Mouse (Mus musculus) layer of hippocampus, adult 9-10 months (tissue): ENCODE data around the gene Ssr1.
A peak's percentile ranks its signal among the peaks of the same experiment; 100 is the strongest.

Experiments
- DNase-seq: peaks from one replicate; pipeline ENCODE4 v3.0.0; 2022; ENCODE audit warnings: low spot score

Ssr1 gene

DNA sequence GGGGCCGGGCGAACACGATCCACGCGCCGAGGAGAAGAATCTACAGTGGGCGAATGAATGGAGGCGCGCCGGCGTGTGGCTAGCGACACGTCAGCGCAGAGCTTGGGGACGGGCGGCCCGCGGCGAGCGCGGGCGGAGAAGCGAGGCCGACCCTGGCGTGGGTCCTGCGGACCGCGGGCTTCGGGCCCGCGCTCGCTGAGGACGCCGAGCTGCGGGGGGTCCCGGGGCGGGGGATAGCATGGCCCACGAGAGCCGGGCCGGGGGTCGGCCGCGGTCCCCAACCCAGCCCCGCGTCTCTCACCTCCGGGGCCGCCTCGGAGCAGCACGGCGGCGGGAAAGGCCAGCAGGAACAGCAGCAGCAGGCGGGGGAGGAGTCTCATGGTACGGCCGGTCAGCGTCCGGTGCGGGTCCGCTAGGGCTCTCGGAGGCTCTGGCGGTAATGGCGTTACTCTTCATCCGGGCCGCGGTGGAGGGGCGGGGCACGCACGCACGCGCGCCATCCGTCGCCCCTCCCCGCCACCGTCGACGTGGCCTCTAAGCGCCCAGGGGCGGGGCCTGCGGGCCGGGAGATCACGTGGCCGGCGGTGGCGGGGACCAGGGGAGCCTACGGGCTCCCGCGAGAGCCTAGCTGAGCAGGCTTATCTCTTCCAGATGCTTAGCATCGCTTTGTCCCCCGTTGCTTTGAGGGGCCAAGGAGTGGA is at the start of gene Ssr1:
TSS of gene Ssr1 (minus strand) at position 514 of the 701 bp plus-strand sequence.
- DNase-seq: peak; percentile 75

DNA sequence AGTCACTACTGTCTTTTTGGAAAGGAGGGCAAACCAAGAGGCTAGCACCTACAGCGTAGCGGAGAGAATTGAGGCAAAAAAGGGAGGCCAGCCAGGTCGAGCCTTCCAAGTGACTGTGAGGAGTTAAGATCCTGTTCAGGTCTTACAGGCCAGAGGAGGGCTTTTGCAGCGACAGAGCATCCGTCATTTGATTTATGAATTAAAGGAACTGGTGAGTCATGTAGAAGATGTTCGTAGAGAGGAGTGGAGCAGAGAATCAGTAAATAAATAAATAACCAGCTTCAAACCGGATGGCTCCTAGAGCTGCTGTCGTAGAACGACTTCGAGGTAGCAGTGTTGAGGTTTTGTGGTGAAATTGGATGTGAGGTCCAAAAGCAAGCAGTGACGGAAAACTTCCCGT is 43.8 kb upstream of the Ssr1 start:
- DNase-seq: no peak

DNA sequence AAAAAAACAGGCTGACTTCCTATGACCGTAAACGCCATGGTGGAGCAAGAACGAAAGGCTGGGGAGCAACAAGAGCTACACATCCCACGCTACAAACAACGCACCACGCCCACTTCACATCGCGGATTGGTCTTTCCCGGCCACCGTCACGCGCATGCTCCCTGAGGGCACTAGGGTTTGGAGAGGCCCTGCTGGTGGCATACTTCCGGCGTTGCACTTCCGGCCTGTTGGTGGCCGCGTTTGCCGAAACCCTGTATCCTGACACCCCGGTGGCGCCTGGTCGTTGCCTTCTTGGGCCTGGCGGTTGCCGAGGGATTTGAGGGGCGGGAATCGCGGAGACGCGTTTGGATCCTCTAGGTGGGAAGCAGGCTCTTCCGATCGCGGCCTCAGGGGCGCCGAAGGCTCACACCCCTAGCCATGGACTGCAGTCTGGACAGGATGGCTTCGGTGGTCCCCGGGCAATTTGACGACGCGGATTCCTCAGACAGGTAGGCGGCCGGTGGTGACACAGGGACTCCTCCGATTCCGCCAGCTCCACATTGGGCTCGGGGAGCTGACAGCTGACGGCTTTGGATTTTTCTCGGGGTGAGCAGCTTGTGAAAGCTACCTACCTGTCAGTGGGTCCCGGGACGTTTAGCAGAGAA is 43.1 kb upstream of the Ssr1 start, which contains the start of gene Cage1:
TSS of gene Cage1 (minus strand) at position 26 of the 644 bp plus-strand sequence.
- DNase-seq: peak; percentile 91

DNA sequence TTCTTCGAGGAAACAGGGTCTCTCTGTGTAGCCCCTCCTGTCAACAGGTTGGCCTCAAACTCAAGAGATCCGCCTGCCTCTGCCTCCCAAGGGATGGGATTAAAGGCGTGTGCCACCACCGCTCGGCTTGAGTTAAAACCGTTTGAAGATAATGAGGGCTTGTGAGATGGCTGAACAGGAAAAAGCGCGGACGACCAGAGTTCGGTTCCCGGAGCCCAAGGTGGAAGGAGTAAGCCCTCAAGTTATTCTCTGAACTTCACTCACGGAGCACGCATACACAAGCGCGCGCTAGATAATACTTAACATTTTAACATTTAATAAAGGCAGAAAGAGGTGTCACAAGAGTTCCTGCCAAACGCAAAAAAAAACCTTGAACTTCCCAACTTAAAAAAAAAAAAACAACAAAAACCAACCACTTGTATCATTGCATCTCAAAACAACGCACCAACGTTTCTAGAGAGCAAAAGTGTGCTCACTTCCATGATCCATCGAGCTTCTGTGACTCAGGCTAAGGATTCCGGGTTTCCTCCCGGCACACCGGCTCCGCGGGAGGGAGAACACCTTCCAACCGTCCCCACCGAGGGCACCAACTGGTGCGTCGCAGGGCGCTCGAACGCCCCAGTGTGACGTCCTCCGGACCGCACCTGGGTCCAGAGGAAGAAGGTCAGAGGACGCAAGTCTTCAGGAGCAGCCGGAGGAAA is 42.5 kb upstream of the Ssr1 start, which contains the start of gene Riok1:
TSS of gene Riok1 (plus strand) at position 653 of the 701 bp plus-strand sequence.
- no peak for DNase-seq

DNA sequence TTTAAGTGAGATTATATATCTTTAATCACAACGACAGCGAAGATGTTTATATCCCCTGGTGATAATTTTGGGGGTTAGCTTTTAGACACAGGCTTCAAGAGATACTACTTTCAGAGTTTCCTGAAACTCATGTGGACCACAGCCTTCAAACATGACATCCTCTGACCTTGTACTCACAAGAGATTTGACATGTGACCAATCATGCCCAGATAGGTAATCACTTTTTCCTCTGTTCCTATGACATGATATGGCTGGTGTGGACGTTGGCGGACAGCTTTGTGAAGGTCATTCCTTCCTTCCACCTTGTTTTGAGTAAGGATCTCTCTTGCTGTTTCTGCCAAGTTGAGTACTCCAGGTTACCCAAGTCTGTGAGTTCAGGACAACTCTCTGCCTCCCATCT is 34.4 kb upstream of the Ssr1 start:
- DNase-seq: no peak

DNA sequence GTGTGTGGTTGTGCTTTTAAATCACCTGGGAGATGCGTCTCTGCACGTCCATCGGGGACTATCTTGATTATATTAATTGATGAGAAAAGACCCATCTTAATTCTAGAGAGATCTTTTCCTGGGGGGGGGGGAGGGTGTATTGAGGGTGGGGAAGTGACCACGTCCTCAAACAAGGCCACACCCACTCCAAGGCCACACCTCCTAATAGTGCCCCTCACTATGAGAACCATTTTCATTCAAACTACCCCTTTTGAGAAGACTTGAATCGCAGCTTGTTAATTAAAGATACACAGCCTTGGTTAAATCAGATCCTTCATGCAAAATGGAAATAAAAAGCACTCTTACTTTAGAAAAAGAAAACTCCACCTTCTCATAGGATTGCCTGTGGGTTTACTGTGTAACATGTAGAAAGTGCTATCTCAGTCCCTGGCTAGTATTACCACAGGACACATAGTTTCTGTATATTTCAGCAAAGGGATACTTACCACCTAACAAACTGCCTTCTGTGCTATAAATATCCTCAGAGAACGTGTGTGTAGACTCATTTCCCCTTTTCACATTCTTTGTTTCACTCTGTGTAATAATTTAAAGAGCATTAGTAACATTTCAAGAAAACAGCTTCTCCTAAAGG is 33.7 kb upstream of the Ssr1 start:
- no peak for DNase-seq

DNA sequence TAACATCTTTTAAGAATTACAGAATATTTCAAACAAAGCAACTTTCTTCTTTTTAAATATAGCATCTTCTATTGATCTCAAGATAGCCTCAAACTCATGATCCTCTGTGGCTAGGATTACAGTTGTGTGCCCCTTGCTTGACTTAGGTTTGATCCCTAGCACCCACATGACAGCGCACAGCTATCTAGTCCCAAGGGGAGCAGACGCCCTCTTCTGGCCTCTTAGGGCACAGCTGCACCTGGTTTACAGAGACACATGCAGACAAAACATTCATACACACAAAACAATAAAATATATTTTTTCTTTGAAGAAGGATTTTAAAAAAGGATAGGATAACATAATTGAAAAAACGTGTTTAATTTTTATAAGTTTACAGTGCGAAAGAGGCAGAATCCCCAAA is 31.9 kb upstream of the Ssr1 start:
- no peak for DNase-seq

DNA sequence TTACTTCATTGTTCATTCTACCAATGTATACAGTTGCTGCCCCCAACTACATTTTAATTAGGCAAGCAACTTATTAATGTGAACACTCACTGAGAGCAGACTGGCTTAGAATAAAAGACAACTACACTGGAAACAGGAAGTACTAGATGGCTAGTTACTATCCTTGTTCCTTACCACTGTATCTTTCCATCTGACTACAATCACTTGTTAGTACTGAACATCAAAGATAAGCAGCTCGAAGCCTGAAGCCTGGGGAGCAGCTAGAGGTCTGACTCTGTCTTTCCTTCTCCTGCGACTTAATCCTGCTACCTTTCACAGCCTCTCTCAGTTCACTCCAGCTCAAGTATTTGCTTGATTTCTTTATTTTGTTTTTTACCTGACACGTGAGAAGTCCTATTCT is 24.8 kb upstream of the Ssr1 start:
- no peak for DNase-seq

DNA sequence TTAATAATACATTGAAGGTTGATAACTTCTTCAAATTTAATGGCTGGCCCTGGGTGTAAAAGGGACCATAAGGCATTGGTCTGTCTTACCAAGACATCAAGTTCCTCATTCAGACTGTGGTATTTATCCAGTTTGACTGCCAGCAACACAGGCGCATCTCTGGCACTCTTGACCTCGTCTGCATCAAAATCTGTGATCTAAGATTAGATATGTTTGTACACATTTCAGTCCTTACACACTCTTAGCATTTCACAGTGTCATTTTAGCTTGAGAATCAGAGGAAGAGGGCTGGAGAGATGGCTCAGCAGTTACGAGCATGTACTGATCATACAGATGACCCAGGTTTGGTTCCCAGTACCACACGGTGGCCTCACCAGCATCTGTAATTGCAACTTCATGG is 21.6 kb upstream of the Ssr1 start:
- DNase-seq: no peak

DNA sequence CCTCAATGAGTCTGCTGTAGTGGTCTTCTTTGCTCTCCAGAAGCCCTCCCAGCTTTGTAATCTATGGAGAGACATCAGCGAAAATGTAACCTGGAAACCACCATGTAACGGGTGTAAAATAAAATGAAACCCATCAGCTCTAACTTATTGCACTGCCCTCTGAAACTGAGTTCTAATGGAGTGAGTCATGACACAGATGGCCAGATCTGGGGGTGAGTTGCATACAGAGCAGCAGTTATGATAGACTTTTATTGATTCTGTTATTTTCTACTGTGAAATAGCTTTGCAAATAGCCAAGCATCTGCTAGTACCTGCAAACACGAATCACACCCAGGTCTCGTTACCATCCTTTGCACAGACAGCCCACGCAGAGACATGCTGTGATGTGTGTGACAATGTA is 18.4 kb upstream of the Ssr1 start:
- DNase-seq: no peak

DNA sequence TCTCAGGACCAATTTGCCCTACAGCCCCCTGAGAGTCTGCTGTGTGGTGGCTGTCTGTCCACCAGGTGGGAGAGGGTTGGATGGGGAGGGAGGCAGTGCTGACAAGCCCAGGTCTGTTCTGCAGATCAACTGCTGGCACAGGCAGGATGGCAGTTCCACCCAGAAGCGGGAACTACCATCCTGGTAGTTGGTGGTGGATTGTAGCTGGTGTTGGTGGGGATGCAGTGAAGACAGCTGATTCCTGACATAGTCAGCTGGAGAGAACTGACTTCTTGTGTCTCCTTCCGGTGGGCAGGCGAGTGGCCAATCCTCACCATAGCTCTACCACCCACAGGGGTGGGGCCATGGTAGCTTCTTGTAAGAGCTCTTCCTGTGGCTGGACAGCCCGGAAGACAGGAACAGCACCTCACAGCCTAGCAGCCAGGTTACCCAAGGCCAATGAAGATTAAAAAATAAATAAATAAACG is 16.5 kb upstream of the Ssr1 start:
- DNase-seq: no peak

DNA sequence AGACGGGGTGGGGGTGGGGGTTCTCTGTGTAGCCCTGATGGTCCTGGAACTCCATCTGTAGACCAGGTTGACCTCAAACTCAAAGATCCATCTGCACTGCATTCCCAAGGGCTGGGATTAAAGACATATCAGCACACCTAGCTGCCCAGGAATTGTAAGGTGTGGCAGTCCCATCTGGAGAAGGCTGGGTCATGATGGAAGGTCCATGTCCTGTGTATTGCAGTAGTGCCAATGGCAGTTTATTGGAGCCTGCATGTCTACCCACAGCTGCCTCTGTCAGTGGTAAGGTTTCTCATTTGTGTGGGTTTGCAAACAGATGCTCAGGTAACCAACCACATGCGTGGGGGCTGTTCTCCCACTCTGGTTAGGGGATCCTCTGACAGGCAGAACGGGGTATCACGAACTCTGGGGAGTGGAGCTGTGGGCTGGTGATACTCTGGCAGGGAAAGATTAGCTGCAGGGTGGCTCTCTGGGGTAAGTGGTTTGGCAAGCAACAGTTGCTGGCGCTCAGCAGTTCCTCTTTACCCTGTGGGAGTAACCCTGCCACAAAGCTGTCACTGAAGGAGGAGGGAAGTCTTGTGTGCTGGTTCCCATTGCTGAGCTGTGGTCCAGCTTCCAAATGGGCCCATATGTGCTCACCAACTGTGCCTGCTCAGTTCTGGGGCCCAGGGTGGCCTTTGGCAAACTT is 15.8 kb upstream of the Ssr1 start:
- no peak for DNase-seq

DNA sequence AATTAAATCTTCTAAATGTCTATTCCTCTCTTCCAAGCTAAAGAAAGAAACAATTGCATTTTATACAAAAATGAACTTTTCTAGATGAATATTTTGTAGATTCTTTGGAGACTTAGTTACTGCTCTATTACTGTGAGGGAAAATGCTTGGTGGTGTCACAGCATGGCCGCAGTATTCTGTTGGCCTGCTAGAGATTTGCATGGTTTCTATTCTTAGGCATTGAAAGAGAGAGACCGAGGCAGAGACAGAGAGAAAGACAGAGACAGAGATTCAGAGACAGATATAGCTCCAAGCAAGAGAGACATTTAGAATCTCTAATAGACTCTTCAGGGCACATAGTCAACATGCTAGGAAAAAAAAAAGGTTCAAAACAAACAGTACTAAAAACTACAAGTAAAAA is 14.0 kb upstream of the Ssr1 start:
- DNase-seq: no peak

DNA sequence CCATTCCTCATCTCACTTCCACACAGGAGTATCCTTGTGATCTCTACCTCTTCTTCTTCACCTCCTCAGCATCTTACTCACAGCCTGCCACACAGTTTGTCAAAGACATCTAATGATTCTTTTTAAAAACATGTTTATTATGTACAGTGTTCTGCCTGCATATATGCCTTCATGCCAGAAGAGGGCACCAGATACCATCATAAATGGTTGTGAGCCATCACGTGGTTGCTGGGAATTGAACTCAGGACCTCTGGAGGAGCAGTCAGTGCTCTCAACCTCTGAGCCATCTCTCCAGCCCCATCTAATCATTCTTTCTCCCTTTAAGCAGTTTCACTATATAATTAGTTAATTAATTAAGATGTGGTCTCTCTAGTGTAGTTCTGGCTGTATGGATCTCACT is 8.4 kb upstream of the Ssr1 start:
- DNase-seq: no peak

DNA sequence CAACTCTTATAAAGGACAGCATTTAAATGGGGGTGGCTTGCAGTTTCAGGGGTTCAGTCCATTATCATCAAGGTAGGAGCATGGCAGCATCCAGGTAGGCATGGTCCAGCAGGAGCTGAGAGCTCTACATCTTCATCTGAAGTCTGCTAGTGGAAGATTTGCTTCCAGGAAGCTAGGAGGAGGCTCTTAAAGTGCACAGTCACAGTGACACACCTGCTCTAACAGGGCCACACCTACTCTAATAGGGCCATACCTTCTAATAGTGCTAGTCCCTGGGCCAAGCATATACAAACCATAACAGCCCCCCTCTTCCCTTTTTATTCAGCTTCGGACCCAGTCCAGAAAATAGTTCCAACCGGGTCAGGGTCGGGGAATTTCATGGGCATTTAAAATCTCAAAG is 5.7 kb upstream of the Ssr1 start:
- no peak for DNase-seq

DNA sequence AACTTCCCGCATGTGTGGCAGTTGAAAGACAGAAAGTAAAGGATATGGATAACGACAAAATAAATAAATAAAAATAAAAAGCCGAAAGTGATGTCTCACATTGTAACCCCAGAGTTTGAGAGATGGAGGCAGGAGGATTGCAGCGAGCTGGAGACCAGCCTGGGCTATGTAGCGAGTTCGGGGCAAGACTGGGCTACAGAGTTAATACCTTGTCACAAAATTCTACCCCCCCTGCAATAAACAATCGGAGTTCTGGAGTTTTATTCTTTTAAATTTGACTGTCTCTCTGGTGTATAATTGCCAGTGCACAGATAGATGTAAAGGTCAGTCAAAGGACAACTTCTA is 360 bp upstream of the Ssr1 start:
- DNase-seq: no peak

DNA sequence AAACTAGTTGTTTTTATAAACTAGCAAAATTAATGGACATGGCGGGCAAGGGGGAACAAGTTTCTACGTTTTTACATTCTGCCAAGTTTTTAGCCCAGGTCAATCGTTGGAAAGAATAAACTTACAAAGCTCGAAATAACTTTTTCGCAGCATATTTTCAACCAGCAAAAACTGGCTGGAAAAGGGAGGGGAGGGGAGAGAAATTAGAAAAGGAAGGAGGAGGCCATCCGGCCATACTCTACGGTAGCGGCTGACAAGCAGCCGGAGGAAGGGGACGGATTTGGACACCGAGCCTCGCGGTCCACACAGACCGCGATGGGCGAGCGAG is 677 bp downstream of the Ssr1 start:
- no peak for DNase-seq

DNA sequence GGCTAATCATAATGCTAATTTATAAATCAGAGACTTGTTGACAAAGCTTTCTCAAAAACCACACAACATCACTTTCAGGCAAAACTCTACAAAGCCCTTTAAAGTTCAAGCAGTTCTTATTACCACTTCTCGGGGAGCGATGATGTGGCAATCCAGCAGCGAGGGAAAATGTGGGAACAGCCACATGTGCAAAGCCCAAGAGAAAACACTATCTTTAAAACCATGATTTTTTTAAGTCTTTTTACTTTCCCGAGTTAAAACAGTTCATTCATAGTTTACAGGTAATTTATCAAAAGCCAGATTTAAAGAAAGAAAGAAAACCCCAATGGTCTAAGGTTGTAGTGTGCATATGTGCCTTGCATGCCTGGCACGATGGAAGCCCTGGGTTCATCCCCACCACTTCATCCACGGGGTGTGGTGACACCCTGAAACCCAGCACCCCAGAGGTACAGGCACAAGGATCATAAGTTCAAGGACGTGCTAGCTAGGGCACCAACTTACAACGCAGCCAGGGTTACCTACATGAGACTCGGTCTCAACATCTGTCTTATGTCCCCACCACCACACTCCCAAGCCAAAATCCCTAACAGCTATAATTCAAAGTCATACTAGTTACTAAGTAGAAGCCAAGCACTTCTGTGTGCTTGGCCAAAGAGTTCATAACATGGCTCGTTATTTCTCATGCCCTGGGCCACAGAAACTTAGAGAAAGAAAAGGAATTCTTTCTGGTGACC is 1.2 kb downstream of the Ssr1 start:
- DNase-seq: no peak

DNA sequence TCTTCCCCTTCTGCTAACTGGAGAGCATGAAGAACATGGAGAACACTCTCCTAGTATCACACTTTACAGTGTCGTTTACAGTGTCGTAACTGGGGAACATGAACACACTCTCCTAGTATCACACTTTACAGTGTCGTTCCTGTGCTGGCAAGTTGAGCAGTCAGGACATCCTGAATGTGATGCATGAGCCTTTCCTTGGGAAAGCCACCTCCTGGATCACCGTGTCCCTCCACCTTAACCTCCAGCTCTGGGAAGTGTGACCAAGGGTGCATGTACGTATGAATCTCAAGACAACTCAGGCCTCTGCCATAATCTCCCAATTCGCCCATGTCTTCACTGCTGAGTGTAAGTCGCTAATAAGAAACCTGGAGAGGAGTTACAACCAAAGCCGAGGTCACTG is 4.3 kb downstream of the Ssr1 start:
- DNase-seq: no peak

DNA sequence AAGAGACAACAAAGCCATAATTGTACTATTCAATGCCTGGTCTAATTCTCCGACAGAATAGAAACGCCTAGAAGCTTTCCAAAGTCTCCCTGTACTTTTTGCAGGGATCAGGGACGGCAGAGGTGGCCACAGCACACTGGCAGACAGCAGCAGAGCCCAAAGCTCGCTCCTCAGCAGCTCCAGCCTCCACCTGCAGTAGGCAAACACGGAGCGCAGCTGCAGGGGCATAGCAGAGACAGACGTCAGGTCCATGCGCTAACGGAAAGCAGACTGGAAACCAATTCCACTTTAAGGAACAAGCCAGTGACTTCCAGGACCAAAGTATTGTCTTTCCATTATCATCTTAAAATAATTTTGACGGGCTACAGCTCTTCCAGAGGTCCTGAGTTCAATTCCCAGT is 7.9 kb downstream of the Ssr1 start:
- no peak for DNase-seq

DNA sequence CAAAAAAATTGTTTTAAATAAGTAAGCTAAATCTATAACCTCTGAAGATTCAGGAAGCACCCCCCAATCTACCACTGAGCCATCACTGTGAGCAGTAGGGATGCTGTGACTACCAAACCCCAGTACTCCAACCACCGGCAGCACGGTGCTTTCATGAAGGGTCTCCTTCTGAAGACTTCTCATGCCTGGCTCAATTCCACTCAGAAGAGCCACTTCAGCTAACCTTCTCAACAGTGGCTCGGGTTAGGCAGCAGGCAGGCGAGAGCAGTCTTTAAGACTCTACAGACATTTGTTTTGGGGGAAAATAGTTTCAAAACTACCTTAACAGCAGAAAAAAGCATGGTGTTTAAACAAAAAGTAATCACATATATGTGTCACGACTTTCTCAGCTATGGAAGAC is 13.0 kb downstream of the Ssr1 start:
- DNase-seq: no peak

DNA sequence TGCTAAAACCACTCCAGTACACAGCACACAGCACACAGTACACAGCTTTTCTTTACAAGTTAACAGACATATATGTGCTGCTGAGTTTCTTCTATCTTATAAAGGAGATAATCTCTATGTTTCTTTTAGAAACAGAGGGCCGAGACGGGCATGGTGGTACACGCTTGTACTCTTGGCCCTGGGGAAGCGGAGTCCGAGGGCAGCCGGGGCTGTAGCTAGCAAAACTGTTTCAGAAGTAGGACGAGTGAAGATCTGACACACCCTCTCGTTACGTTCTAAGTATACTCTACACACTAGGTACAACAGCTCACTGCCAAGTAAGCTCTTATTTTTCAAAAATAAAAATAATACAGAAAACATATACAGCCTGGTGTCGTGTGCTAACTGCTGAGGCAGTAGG is 13.7 kb downstream of the Ssr1 start:
- no peak for DNase-seq
